Mouse (Mus musculus) bone marrow macrophage, adult 2 months (primary cell): ENCODE measurements around the gene Syt3. TPM values are rescaled to one million over a fixed set of nuclear protein-coding genes. Genes with fewer than 3 reads are reported as not detected.

ENCODE experiments used
- H3K27ac ChIP-seq: 2 replicates; pipeline ENCODE4 v1.5.1; 2012; ENCODE audit warnings: low read depth, low read length; ENCODE audit not compliant: insufficient read depth
- H3K4me1 ChIP-seq: 2 replicates; pipeline ENCODE4 v1.6.1; 2012; ENCODE audit warnings: low read length; ENCODE audit not compliant: control insufficient read depth, insufficient read depth
- H3K4me3 ChIP-seq: 2 replicates; pipeline ENCODE4 v1.5.1; 2012; ENCODE audit warnings: mild to moderate bottlenecking, low read length, moderate library complexity; ENCODE audit not compliant: insufficient read depth
- CTCF ChIP-seq: IDR thresholded peaks from 2 replicates; pipeline ENCODE4 v1.5.1; 2012; ENCODE audit warnings: low read depth, mild to moderate bottlenecking, low read length, moderate library complexity
- POLR2A ChIP-seq: IDR thresholded peaks from 2 replicates; pipeline ENCODE4 v1.6.1; 2012; ENCODE audit warnings: mild to moderate bottlenecking, low read depth, low read length, borderline replicate concordance
- polyA plus RNA-seq: library from polyadenylated mRNA; stranded (reverse); fragments of >200 nt; gene quantifications from 2 replicates; pipeline ENCODE4 v1.2.4, GENCODE M21; 2012; ENCODE audit not compliant: missing spikeins, insufficient read depth, insufficient read length

The Syt3 gene
- polyA plus RNA-seq, 1 experiment, result 0.62 TPM

- Histone ChIP-seq H3K27ac (peak overlapping the region; percentile 35), H3K4me3 (peak overlapping the region; percentile 69), H3K4me1 (peaks cover 33% of the 10 kb centered on the region)
- TF ChIP-seq CTCF (no peak), POLR2A (no peak)
Measured at GRCm38 (mm10) chr7:44374756-44375155, 9.1 kb upstream of the Syt3 start.

- no peak overlapping the region for H3K27ac ChIP-seq
- H3K4me3 ChIP-seq, result peak overlapping the region; percentile 69; the same call in 1 of the 2 replicates
- no peak for TF ChIP-seq POLR2A
- TF ChIP-seq CTCF, result no peak
- peaks cover 33% of the 10 kb centered on the region for H3K4me1 ChIP-seq
Measured at GRCm38 (mm10) chr7:44375207-44375606, 8.7 kb upstream of the Syt3 start.

GRCm38 (mm10) chr7:44375793-44376192 is 8.1 kb upstream of the Syt3 start:
- TF ChIP-seq POLR2A, result no peak
- TF ChIP-seq CTCF, result no peak
- Histone ChIP-seq H3K4me1 (peaks cover 33% of the 10 kb centered on the region), H3K4me3 (no peak overlapping the region), H3K27ac (no peak overlapping the region)

GRCm38 (mm10) chr7:44378290-44378689 is 5.6 kb upstream of the Syt3 start:
- no peak for TF ChIP-seq POLR2A
- no peak overlapping the region for H3K4me3 ChIP-seq
- no peak overlapping the region for H3K27ac ChIP-seq
- H3K4me1 ChIP-seq, result peaks cover 27% of the 10 kb centered on the region

- Histone ChIP-seq H3K27ac (no peak overlapping the region), H3K4me3 (no peak overlapping the region), H3K4me1 (peaks cover 15% of the 10 kb centered on the region)
- TF ChIP-seq CTCF, result no peak
- no peak for TF ChIP-seq POLR2A
Measured at GRCm38 (mm10) chr7:44382541-44382940, 1.4 kb upstream of the Syt3 start.

- Histone ChIP-seq H3K27ac (no peak overlapping the region), H3K4me3 (peak overlapping the region; percentile 49)
- TF ChIP-seq CTCF, result no peak
- no peak for TF ChIP-seq POLR2A
Measured at GRCm38 (mm10) chr7:44384716-44385059, 786 bp downstream of the Syt3 start.

GRCm38 (mm10) chr7:44385720-44386119 is 1.8 kb downstream of the Syt3 start, which contains the start of gene 1700008O03Rik:
Gene 1700008O03Rik, minus strand, starts transcription at chr7:44385820.
- H3K4me1 ChIP-seq, result no peaks in the 10 kb centered on the region
- H3K4me3 ChIP-seq, result peak within 1 kb of the TSS; percentile 49
- TF ChIP-seq POLR2A (no peak), CTCF (no peak)
- H3K27ac ChIP-seq, result no peak within 1 kb of the TSS

More at GRCm38 (mm10) chr7:44384716-44385059, 786 bp downstream of the Syt3 start:
- H3K4me1 ChIP-seq, result no peaks in the 10 kb centered on the region

- H3K4me3 ChIP-seq, result no peak overlapping the region
- TF ChIP-seq POLR2A (no peak), CTCF (no peak)
Measured at GRCm38 (mm10) chr7:44391831-44392230, 7.9 kb downstream of the Syt3 start.

GRCm38 (mm10) chr7:44392341-44392740 is 8.4 kb downstream of the Syt3 start:
- Histone ChIP-seq H3K27ac (no peak overlapping the region), H3K4me3 (no peak overlapping the region), H3K4me1 (no peaks in the 10 kb centered on the region)
- no peak for TF ChIP-seq CTCF
- TF ChIP-seq POLR2A, result no peak

More at GRCm38 (mm10) chr7:44391831-44392230, 7.9 kb downstream of the Syt3 start:
- Histone ChIP-seq H3K27ac (no peak overlapping the region), H3K4me1 (no peaks in the 10 kb centered on the region)

GRCm38 (mm10) chr7:44393284-44393683 is 9.4 kb downstream of the Syt3 start:
- Histone ChIP-seq H3K4me3 (no peak overlapping the region), H3K27ac (no peak overlapping the region), H3K4me1 (no peaks in the 10 kb centered on the region)
- TF ChIP-seq POLR2A, result no peak
- TF ChIP-seq CTCF, result no peak

- H3K4me1 ChIP-seq, result peaks cover 9% of the 10 kb centered on the region
- H3K27ac ChIP-seq, result no peak overlapping the region
- TF ChIP-seq CTCF, result peak; percentile 53
- TF ChIP-seq POLR2A, result no peak
- H3K4me3 ChIP-seq, result no peak overlapping the region
Measured at GRCm38 (mm10) chr7:44398570-44398969, 14.7 kb downstream of the Syt3 start.
